Mouse (Mus musculus) stomach, embryonic 14.5 days (tissue): ENCODE measurements around the gene Zfp207. TPM values are rescaled to one million over a fixed set of nuclear protein-coding genes. Genes with fewer than 3 reads are reported as not detected.
"Not testable (repeated sequence)": the region's sequence is repeated elsewhere in the genome, so short reads cannot be mapped to it uniquely, and the experiment has no call there.

Source experiments
- ATAC-seq: fragments of 200-750 bp; cut with Nextera tagmentation; 2 replicates; pipeline ENCODE4 v1.8.0; 2017; ENCODE audit warnings: low read depth, moderate TSS enrichment; ENCODE audit not compliant: insufficient number of reproducible peaks, insufficient read depth, low FRiP score
- H3K27ac ChIP-seq: fragments of 300-500 bp; sonication (generic); 2 replicates; pipeline ENCODE4 v1.5.1; 2014; ENCODE audit warnings: mild to moderate bottlenecking, low read length, moderate library complexity, mixed read lengths
- H3K27me3 ChIP-seq: fragments of 300-500 bp; sonication (generic); 2 replicates; pipeline ENCODE4 v1.6.1; 2014; ENCODE audit warnings: low read length, control low read depth, mixed read lengths; ENCODE audit not compliant: control insufficient read depth, insufficient read depth
- H3K36me3 ChIP-seq: fragments of 300-500 bp; sonication (generic); 2 replicates; pipeline ENCODE4 v1.6.1; 2014; ENCODE audit warnings: mild to moderate bottlenecking, control low read depth, low read length, moderate library complexity, mixed read lengths; ENCODE audit not compliant: control insufficient read depth, insufficient read depth
- H3K4me1 ChIP-seq: fragments of 300-500 bp; sonication (generic); 2 replicates; pipeline ENCODE4 v1.6.1; 2014; ENCODE audit warnings: low read length, control low read depth, mixed read lengths; ENCODE audit not compliant: control insufficient read depth, insufficient read depth
- H3K4me2 ChIP-seq: fragments of 300-500 bp; sonication (generic); replicated peaks from 2 replicates; pipeline ENCODE4 v1.6.1; 2014; ENCODE audit warnings: low read depth, low read length, control low read depth
- H3K4me3 ChIP-seq: fragments of 300-500 bp; sonication (generic); 2 replicates; pipeline ENCODE4 v1.5.1; 2014; ENCODE audit warnings: low read depth, low read length, control low read depth
- H3K9ac ChIP-seq: fragments of 300-500 bp; sonication (generic); replicated peaks from 2 replicates; pipeline ENCODE4 v1.6.1; 2014; ENCODE audit warnings: low read depth, mild to moderate bottlenecking, control low read depth, low read length, moderate library complexity, mixed read lengths
- H3K9me3 ChIP-seq: fragments of 300-500 bp; sonication (generic); 2 replicates; pipeline ENCODE4 v1.6.1; 2016; ENCODE audit warnings: low read depth, low read length, control low read depth; ENCODE audit not compliant: control insufficient read depth
- WGBS: fragments of 180-500 bp; shearing (Covaris S2); extraction: QIAGEN DNeasy Blood & Tissue Kit; methylation state at CpG from one replicate; pipeline ENCODE4 v1.1.7; 2014; 5-methylcytosine and 5-hydroxymethylcytosine counted together
- polyA plus RNA-seq: library from polyadenylated mRNA; unstranded; fragments of >200 nt; fragmentation: Nextera tagmentation; extraction: Ambion mirVana; gene quantifications from 2 replicates; pipeline ENCODE4 v1.2.1, GENCODE M21; 2014

Gene Zfp207
- polyA plus RNA-seq, 1 experiment from 2014 or later: 271 TPM

DNA sequence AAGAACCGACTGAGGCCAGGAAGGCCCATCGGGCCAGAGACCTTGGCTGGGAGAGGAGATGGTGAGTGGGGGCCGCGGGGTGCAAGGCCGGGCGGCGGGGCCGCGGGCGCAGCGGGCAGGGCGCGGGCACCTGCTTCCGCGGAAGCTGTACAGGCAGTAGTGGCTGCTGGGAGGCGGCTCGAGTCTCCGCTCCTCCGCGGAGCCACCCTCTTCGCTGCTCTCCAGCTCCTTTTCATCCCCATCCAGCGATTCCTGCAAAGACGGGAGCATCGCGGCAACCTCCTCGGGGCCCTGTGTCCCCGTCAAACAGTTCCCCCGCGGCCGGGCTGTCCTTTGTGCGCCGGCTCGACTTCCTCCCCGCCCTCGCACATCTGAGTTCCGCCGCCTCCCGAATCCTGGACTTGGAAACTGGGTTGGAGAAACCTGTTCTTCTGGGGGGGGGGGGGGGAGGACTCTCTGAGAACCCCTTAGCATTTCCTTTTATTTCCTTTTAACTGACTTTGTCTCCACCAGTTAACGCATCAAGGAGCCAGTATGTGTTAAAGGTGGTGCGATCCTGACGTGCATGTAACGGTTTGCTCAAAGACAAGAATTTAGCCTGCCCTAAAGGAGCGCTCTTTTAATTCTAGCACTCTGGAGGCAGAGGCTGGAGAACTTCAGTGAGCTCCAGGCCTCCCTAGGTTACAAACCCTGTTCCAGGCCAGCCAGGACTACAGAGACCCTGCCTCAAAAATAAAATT, 5.2 kb upstream of the Zfp207 start, which contains the start of gene 5730455P16Rik:
5730455P16Rik (minus strand) TSS at position 323 of the 740 bp plus-strand sequence.
- H3K36me3 ChIP-seq: peaks cover 14% of the 10 kb centered on the region
- H3K4me2 ChIP-seq: peak within 1 kb of the TSS; percentile 78
- H3K27ac ChIP-seq: peak within 1 kb of the TSS; percentile 59; the same call in 1 of the 2 replicates
- ATAC-seq: peak; percentile 68; the same call in 1 of the 2 replicates
- peak within 1 kb of the TSS; percentile 77 for H3K4me3 ChIP-seq
- no peaks in the 10 kb centered on the region for H3K27me3 ChIP-seq
- 0 out of 2 replicates have a peak, but pooled peaks cover 6% of the 10 kb centered on the region for H3K4me1 ChIP-seq
- no peaks in the 10 kb centered on the region for H3K9me3 ChIP-seq
- H3K9ac ChIP-seq: peak within 1 kb of the TSS; percentile 75
- 2% methylated on average over 34 of the region's 43 CpGs for WGBS

DNA sequence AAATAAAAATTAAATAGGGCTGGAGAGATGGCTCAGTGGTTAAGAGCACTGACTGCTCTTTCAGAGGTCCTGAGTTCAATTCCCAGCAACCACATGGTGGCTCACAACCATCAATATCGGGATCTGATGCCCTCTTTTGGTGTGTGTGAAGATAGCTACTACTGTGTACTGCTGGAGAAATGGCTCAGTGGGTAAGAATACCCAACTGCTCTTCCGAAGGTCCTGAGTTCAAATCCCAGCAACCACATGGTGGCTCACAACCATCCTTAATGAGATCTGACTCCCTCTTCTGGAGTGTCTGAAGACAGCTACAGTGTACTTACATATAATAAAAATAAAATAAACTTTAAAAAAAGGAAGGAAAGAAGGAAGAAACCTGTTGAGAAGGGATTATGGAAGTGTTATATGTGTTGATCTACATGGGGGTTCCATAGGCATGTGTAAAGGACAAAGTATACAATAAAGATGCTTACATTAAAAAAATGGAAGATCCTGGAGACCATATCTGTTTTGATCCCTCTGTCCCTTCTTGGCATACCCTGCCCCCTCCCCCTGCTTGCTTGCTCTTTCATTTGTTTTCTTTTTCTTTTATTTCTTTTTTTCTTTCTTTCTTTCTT, 4.5 kb upstream of the Zfp207 start:
- peak overlapping the region; percentile 78 for H3K4me2 ChIP-seq
- not testable (repeated sequence) for H3K36me3 ChIP-seq, H3K27ac ChIP-seq, H3K9me3 ChIP-seq, H3K9ac ChIP-seq, H3K27me3 ChIP-seq, H3K4me1 ChIP-seq, ATAC-seq
- 65% methylated on average over 2 of the region's 2 CpGs for WGBS
- H3K4me3 ChIP-seq: peak overlapping the region; percentile 77; the same call in 1 of the 2 replicates

DNA sequence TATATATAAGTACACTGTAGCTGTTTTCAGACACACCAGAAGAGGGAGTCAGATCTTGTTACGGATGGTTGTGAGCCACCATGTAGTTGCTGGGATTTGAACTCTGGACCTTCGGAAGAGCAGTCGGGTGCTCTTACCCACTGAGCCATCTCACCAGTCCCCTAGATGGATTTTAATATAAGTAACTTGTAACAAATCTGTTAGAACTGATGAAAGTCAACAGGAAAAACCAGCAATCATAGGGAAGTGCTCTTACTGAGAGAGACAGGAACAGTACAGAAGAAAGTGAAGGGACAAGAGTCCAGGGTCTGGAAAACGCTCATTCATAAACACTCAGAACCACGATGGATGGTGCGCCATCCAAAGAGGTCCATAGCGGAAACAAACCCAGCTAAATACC, 3.9 kb upstream of the Zfp207 start:
- H3K4me3 ChIP-seq, ATAC-seq, H3K27me3 ChIP-seq, H3K27ac ChIP-seq, H3K4me2 ChIP-seq, H3K9ac ChIP-seq, H3K36me3 ChIP-seq, H3K9me3 ChIP-seq, H3K4me1 ChIP-seq: not testable (repeated sequence)
- 88% methylated on average over 7 of the region's 7 CpGs for WGBS

DNA sequence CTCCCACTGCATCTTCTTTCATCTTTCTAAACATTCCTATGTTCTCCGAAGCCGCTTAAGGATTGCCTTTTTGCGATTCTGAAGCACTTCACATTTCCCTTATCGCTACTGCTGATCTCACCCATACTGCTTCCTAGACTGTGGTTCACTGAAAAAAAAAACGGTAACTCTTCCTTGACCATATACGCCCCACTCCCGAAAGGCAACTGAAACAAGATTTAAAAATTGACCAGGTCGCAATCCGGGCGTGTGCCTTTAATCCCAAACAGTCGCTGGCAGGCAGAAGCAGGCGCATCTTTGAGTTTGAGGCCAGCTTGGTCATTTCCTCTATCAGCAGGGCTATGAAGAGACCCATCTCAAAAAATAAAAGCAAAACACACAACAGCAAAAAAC, 457 bp upstream of the Zfp207 start:
- peak overlapping the region; percentile 70 for H3K4me3 ChIP-seq
- peaks cover 12% of the 10 kb centered on the region; the same call in 1 of the 2 replicates for H3K36me3 ChIP-seq
- H3K9me3 ChIP-seq: no peaks in the 10 kb centered on the region
- no peak for ATAC-seq
- H3K4me1 ChIP-seq: peaks cover 15% of the 10 kb centered on the region; the same call in 1 of the 2 replicates
- 2% methylated on average over 12 of the region's 12 CpGs for WGBS
- no peaks in the 10 kb centered on the region for H3K27me3 ChIP-seq
- peak overlapping the region; percentile 45 for H3K4me2 ChIP-seq
- H3K9ac ChIP-seq: peak overlapping the region; percentile 31
- H3K27ac ChIP-seq: peak overlapping the region; percentile 72

DNA sequence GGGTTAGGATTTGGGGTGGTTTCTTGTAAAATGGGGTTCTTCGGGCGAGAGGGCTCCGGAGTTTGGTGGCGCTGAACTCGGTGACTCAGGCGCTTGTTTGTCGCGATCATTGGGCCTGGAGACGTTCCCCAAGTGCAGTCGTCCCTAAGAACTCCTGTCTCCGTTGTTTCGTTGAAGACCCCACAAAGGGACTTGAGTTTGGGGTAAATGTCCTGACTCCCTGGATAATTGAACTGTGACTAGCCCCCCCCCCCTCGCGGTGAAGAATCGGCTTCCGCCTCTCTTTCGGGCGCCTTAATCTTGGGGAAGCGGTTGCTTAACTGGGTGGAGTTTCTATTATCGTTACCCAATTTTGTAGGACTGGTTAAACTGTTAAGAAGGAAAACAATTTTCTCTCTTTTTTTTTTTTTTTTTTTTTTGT, 557 bp downstream of the Zfp207 start:
- peak overlapping the region; percentile 70 for H3K4me3 ChIP-seq
- H3K27ac ChIP-seq: peak overlapping the region; percentile 72
- peak overlapping the region; percentile 97 for H3K9ac ChIP-seq
- ATAC-seq: peak; percentile 42; the same call in 1 of the 2 replicates
- H3K4me2 ChIP-seq: no peak overlapping the region
- H3K36me3 ChIP-seq: peaks cover 22% of the 10 kb centered on the region
- no peaks in the 10 kb centered on the region for H3K27me3 ChIP-seq
- no peaks in the 10 kb centered on the region for H3K9me3 ChIP-seq
- peaks cover 15% of the 10 kb centered on the region; the same call in 1 of the 2 replicates for H3K4me1 ChIP-seq
- 0% methylated on average over 20 of the region's 20 CpGs for WGBS

DNA sequence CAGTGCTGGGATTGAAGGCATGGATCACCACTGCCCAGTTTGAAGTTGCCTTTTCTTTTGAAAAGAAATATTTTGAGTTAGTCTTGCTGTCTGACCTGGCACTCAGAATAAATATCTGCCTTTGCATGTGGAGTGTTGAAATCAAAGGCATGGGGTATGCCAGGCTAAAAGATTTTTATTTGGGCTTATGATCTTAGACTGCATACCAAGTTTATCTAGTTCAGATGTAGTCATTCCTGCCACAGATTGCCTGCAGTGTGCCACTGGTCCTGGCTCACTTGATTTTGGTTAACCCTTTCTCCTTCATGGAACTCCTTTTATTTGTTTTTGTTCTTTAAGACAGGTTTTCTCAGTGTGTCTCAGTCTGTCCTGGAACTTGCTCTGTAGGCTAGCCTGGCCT, 1.4 kb downstream of the Zfp207 start:
- Histone ChIP-seq H3K27ac (no peak overlapping the region), H3K9me3 (no peaks in the 10 kb centered on the region), H3K4me3 (peak overlapping the region; percentile 70), H3K9ac (peak overlapping the region; percentile 97), H3K27me3 (no peaks in the 10 kb centered on the region), H3K36me3 (peaks cover 29% of the 10 kb centered on the region), H3K4me2 (peak overlapping the region; percentile 73), H3K4me1 (peaks cover 15% of the 10 kb centered on the region; the same call in 1 of the 2 replicates)
- no peak for ATAC-seq

DNA sequence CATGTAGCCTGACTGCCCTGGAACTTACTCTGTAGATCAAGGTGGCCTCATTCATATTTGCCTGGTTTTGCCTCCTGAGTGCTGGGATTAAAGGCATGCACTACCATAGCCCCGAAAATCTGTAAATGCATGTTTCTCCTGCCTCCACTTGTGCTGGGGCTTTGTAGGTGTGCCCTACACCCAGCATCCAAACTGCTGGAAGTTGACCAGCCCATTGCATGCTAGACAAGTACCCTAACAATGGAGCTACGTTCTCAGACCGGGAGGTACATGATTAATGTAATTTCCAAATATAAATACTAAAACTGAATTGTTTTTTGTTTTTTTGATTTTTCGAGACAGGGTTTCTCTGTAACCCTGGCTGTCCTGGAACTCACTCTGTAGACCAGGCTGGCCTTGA, 2.0 kb downstream of the Zfp207 start:
- no peaks in the 10 kb centered on the region for H3K9me3 ChIP-seq
- peak overlapping the region; percentile 70 for H3K4me3 ChIP-seq
- H3K4me2 ChIP-seq: peak overlapping the region; percentile 73
- 33% methylated on average over 4 of the region's 4 CpGs for WGBS
- no peaks in the 10 kb centered on the region for H3K27me3 ChIP-seq
- peaks cover 15% of the 10 kb centered on the region; the same call in 1 of the 2 replicates for H3K4me1 ChIP-seq
- 0 out of 2 replicates have a peak overlapping the region, but pooled peaks have one; percentile 97 for H3K9ac ChIP-seq
- no peak overlapping the region for H3K27ac ChIP-seq
- ATAC-seq: no peak
- H3K36me3 ChIP-seq: peaks cover 35% of the 10 kb centered on the region

DNA sequence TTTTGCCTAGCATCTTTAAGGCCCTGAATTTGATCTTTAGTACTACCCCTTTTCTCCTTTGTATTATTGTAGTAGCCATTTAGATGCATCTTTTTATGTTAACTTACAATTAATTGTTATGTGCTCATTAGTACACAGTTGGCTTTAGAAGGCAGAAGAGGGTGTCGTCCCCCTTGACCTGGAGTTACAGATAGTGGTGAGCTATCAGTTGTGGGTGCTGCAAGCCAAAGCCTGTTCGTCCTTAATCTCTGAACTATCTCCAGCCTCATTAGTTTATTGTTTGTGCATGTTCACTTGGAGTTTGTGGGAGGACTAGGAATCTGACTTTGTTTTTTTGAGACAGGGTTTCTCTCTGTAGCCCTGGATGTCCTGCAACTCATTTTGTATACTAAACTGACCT, 3.7 kb downstream of the Zfp207 start:
- Histone ChIP-seq H3K4me2 (no peak overlapping the region), H3K27me3 (no peaks in the 10 kb centered on the region), H3K36me3 (peaks cover 49% of the 10 kb centered on the region), H3K9ac (no peak overlapping the region), H3K4me3 (no peak overlapping the region), H3K27ac (no peak overlapping the region), H3K9me3 (no peaks in the 10 kb centered on the region), H3K4me1 (peaks cover 15% of the 10 kb centered on the region; the same call in 1 of the 2 replicates)
- no peak for ATAC-seq
- 65% methylated on average over 2 of the region's 2 CpGs for WGBS
